Mouse (Mus musculus): ENCODE results near the gene Kif11. TPM values are rescaled to one million over a fixed set of nuclear protein-coding genes. Genes with fewer than 3 reads are reported as not detected.

The Kif11 gene
- under 1 TPM; 0.49 to 0.97 TPM for total RNA-seq (2021)
- long read RNA-seq, experiment 1 = 0 reads
- long read RNA-seq, experiment 2 = 0 reads

DNA sequence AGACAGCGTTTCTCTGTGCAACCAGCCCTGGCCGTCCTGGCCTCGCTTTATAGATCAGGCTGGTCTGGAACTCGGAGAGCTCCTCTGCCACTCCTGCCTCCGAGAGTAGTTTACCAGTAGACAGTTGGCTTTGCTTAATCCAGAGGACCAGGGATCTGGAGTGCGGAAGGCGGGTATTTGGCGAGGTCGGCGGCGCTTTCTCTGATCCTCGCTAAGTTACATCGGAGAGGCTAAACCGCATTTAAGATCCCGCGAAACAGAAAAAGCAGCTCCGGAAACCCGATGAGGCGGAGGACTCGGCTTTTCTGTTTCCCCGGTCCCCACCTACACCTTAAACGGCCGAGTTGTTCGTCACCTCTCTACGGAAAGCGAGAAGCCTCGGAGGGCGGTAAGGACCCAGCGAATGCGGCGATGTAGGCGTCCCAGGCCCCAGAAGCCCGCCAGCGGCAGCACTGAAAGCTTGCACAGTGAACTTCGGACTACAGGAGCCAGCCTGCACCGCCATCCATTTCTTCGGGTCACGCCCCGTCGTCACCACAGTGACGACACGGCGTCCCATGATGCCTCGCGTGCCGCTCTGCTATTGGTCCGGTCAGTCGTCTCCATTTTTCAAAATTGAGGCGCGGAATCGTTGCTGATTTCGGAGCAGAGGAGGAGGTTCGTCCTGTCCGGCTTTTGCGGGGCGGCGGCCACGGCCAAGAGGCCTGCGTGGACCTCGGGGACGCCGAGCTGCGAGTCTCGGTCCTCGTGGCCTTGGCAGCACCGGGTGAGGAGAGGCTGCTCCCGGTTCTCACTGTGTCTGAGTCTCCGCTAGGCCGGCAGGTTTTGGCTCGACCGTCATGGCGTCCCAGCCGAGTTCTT, at the start of gene Kif11:
Gene Kif11, plus strand, starts transcription at position 649 of the 861 bp plus-strand sequence.
- intact Hi-C loops (cut with DNase I) = no loop called here
- peak; percentile 90 to 93 for DNase-seq

DNA sequence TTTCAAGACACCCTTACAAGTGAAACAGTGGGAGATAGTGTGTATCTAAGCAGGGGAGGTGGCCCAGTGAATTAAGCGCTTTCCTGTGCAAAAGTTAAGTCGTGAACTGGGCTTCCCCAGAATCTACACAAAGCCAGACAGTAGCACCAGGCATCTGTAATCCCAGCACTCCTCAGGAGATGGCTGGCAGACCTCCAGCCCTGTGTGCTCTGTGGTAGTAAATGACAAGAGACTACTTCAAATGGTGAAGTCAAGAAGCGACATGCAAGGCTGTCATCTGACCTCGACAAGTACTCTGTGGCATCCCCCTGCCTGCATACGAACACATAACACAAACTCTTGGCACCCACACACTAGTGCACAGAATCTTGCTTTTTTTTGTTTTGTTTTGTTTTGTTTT, 49.0 kb upstream of the Kif11 start:
- intact Hi-C loops (cut with DNase I) = no loop called here
- DNase-seq = no peak

DNA sequence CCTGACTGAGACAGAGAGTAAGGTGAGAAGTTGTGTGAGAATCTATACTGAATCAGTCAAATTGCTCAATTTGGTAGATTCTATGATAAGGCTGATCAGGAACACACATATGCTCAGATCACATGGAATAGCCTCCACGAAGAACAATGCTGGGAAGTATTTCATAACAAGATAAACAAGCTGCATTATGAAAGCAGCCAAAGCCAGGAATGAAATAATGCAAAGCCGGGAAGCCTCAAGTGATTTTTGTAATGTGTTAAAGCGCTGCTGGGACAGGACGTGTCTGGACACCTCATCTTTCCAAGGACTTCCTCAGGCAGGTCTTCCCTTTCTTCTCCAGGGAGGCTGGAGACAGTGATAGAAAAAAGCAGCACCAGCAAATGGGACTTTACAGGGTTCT, 43.5 kb upstream of the Kif11 start:
- intact Hi-C loops (cut with DNase I) = no loop called here
- DNase-seq = no peak

DNA sequence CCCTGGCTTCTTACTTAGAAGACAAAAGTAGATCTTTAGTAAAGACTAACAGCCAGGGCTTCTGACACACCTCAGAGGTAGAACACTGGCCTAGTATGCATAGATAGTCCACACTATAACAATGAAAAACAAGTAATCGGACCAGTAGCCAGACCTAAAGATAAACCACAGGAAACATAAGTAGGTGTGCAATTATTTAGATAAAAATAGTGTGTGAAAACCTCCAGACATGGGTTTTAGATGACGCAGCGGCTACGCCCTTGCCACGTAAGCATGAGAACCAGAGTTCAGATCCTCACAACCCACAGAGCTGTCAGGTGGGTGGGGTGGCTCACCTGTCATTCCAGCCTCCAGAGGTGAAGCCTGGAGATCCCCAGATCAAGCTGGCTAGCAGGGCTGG, 42.8 kb upstream of the Kif11 start:
- DNase-seq = no peak
- intact Hi-C loops (cut with DNase I) = no loop called here

DNA sequence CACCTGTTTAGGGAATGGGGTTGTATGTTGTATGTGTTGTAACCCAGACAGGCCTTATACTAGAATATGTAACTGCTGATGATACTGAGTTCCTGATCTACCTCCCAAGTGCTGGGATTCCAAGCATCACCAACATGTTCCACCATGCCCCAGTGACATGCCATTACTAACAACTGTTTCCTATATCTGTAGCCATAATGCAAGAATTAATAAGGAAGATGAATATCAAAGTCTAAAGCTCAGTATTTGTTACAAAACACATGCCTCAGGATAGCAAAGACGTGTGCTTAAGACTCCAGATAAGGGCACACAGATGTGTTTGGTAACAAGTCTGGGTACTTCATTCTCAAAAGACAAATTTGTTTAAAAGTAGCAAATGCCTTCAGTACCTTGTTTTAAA, 40.8 kb upstream of the Kif11 start:
- DNase-seq = no peak

DNA sequence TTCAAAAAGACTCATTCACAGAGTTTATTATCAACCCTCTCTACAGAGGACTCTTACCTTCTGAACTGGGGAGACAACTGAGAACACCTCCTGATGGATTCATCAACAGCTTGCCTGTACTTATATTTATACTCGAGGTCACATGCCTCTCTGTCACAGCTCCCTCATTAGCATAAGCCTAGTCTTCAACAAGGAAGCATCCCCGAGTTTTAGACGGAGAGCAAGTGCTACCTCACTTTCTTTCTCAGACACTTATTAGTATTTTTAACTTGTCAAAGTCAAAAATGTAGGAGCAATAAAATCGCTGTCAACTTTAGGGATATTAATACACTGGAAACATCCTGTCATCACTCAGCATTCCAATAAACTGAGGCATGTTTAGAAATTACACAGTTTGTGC, 38.5 kb upstream of the Kif11 start, which contains the start of gene Ide:
Gene Ide, minus strand, starts transcription at position 101 of the 400 bp plus-strand sequence.
- intact Hi-C loops (cut with DNase I) = no loop called here
- DNase-seq = no peak

More for the DNA sequence above, 40.8 kb upstream of the Kif11 start:
- intact Hi-C loops (cut with DNase I) = no loop called here

DNA sequence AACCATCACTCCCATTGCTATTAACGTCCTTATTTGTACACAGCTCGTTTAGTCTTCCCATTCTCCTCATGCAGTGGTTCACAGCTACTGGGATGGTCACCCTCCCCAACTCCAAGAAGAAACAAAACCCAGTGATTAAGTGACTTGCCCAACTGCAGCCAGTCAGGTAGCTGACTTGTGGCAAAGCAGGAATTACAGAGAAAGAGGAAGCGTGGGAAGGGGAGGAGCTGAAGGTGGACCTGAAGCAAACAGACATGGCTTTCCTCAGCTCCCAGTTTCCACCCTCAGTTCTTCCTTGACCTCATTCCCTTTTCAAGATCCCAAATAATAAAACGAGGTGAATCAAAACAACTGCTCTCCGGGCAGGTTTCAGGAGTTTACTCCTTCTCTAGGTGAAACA, 35.7 kb upstream of the Kif11 start:
- intact Hi-C loops (cut with DNase I) = no loop called here

DNA sequence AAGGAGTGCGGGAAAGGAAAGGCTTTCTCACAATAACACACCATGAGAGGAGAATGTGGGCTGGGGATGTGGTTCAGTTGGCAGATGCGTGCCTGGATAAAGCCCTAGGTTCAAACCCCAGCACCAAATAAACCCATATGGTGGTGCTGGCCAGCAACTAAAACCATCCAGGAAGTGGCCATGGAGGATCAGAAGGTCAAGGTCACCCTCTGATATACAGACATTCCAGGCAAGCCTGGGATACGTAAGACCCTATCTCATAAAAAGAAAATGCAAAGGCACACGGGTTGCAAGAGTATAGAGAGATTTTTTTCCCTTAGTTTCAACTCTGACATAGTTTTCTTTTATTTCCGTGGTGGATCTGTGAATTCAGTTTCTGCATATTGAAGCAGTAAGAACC, 35.3 kb upstream of the Kif11 start:
- intact Hi-C loops (cut with DNase I) = no loop called here

More for the DNA sequence above, 35.7 kb upstream of the Kif11 start:
- DNase-seq = no peak

DNA sequence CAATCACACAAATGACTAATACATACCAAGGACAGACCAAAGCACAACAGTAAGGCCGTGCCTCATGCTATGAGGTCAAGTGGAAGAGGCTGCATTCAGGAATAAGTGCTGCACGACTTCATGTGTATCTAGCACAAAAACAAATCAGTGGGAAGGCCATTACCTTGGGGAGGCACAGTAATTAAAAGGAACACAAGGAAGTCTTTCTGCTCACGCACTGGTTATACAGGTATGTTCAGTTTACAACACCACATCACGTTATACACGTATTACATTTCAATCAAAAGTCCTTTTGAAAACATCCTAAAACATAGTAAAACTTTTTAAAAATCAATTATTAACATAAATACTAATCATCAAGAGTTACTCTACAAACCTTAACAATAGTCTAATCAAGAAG, 32.3 kb upstream of the Kif11 start:
- intact Hi-C loops (cut with DNase I) = no loop called here

More for the DNA sequence above, 35.3 kb upstream of the Kif11 start:
- no peak for DNase-seq

DNA sequence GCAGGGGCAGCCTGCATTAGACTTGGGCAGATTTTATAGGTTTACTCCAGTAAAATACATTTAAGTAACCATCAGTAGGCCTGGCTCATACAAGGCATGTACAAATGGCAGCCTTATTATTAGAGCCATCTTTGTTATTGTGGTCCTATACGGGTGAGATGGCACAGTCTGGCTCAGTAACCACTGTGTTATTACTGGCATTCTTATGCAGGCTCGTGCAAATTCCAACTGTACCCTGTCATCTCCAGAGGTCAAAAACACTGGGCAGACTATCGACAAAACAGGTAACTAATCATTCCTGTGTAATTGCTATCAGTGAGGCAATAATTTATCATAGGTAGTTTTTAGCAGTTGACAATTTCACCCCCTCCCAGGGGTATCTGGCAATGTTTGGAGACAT, 29.9 kb upstream of the Kif11 start:
- DNase-seq = no peak
- intact Hi-C loops (cut with DNase I) = no loop called here

More for the DNA sequence above, 32.3 kb upstream of the Kif11 start:
- DNase-seq = no peak

DNA sequence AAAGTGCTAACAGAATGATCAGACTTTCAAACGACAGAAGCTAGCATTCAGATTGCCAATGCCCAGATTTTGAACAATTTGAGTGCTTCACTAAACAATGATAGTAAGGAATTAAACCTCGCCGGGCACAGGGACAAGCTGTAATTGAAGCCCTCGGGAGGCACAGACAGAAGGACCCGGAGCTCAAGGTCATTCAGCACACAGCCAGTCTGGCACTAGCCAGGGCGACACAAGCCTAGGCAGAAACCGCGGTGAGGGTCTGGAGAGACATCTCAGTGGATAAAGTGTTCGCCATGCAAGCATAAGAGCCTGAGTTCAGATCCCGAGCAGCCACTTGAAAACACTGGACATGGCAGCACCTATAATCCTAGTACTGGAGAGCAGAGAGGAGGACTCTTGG, 27.9 kb upstream of the Kif11 start:
- intact Hi-C loops (cut with DNase I) = no loop called here
- DNase-seq = no peak

DNA sequence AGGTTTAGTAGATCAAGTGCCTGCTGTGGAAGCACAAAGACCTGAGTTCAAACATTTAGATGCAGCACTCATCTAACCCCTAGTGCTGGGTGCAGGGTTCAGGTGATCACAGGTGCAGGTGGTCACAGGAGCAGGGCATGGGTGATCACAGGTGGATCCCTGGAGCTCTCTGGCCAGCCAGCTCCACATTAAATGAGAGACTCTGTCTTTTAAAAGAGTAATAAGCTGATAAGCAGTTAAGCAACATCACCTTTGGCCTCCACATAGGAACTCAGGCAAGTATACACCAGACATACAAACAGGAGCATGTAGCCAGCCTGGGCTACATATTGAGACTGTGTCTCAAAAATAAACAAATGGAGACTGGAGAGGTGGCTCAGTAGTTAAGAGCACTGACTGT, 27.3 kb upstream of the Kif11 start:
- no peak for DNase-seq
- intact Hi-C loops (cut with DNase I) = no loop called here

DNA sequence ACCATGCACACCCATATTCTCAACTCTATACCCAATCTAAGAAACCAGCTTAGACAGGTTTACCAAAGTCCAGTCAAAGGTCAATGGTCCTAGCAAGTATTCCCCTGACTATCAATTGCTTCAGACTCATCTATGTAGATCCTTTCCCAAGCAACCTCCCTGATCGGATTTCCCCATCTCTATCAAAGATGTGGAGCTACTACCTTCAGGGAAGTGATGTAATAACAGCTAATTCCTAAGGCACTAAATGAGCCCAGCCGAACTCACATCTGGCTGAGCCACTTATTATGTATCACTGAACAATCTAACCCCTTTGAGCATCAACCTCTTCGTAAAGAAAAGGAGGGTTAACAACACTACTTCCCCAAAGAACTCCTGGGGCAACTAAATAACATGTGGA, 23.4 kb upstream of the Kif11 start:
- no peak for DNase-seq
- intact Hi-C loops (cut with DNase I) = no loop called here

DNA sequence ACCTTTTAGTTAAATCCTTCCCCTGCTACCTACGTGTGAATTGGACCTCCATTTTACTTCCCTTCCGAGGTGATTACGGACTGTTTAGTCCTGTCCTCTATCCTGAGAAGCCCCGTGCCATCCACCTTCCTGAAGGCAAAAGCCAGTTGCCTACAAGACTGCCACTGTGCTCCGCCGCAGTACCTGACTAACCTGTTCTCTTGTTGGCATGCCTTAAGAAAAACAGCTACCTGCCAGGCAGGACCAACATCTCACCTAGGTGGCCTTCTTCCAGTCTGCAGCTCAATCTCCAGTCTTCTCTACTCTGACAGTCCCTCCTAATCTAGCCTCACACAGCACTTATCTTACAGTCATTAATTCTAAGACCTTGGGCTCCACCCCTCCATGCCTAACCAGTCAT, 22.9 kb upstream of the Kif11 start:
- no peak for DNase-seq
- intact Hi-C loops (cut with DNase I) = no loop called here

DNA sequence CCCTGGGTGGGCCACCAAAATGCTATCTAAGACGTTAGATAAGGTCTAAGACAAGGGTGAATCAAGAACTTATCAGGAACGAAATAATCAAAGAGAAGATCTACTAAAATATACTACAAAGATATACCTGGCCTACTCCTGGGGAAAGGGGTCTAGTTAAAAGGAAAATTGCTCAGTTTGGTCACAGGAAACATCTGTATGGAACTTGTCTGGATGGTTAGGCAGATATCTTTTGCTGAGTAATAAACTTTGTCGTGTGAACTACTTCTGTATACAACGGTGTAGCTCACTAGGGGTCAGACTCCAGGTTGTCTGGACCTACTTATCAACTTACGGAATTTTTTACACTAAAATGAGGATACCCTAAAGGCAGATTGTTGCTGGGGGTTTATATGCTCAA, 16.2 kb upstream of the Kif11 start:
- intact Hi-C loops (cut with DNase I) = no loop called here
- DNase-seq = no peak

DNA sequence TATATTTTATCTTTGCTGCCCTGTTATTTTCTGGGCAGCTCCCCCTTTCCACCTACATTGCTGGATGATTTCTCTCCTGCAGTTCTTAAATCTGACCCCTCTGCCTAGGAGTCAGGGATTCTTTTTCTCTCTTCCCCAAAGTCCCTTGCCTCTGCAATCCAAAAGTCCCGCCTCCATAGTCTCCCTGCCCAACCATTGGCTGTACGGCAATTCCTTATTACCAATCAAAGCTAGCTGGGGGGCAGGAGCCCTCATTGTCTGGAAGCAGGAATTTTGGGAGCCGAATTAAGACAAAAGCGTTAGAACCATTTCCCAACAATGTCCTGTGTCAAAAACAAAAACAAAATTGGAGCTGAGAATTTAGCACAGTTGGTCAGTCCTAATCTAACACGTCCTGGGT, 13.7 kb upstream of the Kif11 start:
- DNase-seq = no peak
- intact Hi-C loops (cut with DNase I) = no loop called here

DNA sequence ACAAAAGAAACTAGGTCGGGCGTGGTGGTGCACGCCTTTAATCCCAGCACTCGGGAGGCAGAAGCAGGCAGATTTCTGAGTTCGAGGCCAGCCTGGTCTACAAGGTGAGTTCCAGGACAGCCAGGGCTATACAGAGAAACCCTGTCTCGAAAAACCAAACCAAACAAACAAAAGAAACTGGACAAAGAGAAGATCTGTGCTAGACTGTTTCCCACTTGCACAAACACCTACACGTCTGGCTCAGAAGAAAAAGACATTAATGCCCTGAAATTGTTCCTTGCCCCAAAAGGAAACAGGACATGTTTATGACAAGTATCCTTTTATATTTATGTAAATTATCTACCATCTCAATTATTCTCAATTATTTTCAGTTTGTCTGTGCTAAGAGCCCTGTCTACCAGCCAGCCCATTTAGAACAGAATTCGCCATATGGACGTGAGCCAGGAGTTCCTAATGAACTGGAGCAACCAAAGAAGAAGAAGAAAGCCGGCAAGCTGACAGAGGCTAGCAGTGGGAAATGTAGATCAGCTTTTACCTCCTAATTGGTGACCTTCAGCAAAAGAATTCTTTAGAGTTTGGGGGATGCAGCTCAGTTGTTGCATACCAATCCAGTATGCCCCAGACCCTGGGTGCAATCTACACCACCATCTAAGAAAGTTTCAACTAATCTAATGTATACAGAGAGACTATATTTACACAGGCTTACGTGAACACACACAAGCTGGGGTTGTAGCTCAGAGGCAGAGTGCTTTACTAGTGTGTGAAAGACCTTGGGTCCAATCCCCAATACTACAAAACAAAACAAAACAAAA, 12.9 kb upstream of the Kif11 start:
- intact Hi-C loops (cut with DNase I) = no loop called here
- no peak for DNase-seq

DNA sequence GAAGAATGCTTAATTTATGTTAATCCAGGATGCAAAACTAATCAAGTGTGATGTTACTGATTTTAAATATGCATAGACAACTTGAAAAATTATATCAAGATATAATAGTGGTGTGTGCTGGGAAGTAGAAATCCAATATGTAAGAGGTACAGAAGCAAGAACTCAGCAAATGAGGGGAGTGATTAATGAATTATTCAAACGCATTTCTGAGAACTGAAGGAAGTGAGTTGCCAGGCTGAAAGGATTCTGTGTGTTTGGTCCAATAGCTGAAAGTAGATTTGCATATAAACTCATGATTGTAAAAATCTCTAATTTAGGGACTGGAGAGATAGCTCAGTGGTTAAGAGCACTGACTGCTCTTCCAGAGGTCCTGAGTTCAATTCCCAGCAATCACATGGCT, 7.2 kb upstream of the Kif11 start:
- intact Hi-C loops (cut with DNase I) = no loop called here
- DNase-seq = no peak

DNA sequence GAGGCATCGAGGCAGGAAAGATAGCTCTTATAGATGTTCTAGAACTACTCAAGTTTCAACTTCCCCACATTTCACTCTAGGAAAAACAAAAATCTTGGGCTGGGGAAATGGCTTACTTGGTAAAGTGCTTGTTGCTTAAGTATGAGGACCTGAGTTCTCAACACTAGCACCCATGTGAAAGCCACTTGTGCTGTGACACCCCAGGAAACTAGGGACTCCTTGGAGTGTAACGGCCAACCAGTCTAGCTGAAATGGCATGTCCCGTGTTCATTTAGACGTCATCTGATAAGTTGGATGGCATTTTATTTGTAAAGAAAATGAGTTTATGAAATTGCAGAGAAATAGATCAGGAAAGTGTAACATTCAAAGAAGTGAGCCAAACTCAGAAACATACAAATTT, 6.3 kb upstream of the Kif11 start:
- no peak for DNase-seq
- intact Hi-C loops (cut with DNase I) = no loop called here

DNA sequence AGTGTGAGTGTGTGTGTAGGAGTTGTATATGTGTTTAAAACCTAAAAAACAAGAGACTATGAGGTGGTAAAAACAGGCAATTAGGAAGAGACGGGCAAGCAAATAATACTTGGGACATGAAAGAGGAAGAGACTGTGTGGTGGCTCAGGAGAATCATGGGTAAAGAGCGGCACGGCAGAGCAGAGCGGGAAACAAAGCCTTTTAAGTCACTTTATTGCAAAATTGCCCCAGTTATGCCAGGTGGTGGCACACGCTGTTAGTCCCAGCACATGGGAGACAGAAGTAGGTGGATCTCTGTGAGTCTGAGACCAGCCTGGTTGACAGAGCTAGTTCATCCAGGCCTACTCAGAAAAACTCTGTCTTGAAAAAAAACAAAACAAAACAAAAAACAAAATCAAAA, 5.8 kb upstream of the Kif11 start:
- DNase-seq = no peak
- intact Hi-C loops (cut with DNase I) = no loop called here

DNA sequence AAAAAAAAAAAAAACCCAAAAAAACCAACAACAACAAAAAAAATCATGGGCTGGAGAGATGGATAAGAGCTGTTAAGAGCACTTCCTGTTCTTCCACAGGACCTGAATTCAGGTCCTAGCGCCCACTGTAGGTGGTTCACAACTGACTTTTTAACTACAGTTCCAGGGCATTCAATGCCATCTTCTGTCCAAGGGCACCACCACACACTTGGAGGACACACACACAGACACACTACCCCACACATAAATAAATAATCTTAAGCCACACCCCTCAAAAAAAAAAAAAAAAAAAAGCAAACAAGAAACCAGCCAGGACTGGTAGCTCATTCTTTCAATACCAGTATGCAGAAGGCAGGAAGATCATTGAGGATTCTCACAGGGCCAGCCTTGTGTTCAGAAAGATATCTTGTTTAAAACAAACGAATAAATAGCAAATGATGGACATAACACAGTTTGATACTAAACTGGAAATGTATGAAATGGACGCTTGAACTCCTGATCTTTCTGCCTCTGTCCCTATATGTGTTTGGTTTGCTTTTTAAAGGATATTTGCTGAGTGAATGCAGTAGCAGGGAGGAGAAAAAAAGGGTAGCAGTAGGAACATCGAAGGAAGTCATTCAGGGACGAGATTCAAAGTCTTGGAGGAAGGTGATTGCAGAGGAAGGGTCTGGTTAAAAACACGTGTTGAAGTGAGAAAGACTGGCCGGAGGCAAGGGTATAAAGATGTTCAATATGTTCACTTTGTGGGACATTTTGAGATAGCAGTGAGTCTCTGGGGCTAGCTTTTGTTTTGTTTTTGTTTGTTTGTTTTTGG, 1.1 kb upstream of the Kif11 start:
- intact Hi-C loops (cut with DNase I) = no loop called here
- no peak for DNase-seq

Measured in gastrocnemius, postnatal 36 days (tissue).